Mouse (Mus musculus) activated CD4-positive, CD25-positive, alpha-beta regulatory T cell, adult 4 months (primary cell): Measurements from ENCODE around the gene Mup14. TPM values are rescaled to one million over a fixed set of nuclear protein-coding genes. Genes with fewer than 3 reads are reported as not detected.
"Not testable (repeated sequence)": the region's sequence is repeated elsewhere in the genome, so short reads cannot be mapped to it uniquely, and the experiment has no call there.

Source experiments
- ATAC-seq: one replicate; pipeline ENCODE4 v1.8.0; 2017
- polyA plus RNA-seq, 2 experiments: library from polyadenylated mRNA; unstranded; fragments of 100-300 nt; shearing (Covaris generic); gene quantifications; one replicate each; pipeline ENCODE4 v1.2.1; 2017

The Mup14 gene
- not detected for polyA plus RNA-seq

DNA sequence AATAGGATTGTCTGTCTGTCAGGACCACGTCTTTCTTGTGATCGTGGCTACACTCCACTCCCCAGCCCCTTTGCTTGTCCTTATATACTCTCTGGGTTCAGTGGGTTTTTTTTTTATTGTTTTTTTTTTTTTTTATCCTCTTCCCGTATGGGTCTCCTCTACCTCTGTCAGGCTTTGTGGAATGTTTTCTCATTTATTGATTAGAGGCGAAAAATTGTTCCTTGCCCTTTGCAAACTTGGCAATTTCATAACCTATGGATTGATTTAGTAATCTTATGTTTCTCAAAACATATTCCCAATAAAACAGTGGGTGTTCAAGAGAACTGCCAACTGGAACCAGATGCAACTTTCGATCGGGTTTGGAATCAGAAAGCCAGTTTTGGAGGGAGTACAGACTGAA, at the start of gene Mup14:
Gene Mup14, minus strand, starts transcription at position 101 of the 400 bp plus-strand sequence.
- not testable (repeated sequence) for ATAC-seq

DNA sequence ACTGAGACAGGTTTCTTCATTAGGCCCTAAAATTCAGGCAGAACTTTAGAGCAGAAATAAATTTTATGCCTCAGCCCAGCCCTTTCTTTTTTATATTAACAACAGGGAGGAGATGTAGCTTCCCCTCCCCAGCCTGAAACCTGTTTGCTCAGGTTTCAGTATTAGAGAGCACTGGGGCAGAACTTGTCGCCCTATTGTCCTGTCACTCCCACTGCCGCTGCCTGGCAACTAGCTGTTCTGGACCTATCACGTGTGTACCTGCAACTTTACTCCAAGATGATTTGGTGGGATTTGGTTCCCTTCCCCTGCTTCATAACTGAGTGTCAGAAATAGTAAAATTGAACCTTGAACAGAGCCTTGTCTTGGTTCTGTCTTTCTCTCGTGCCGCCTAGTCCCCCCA, 34.3 kb upstream of the Mup14 start:
- ATAC-seq = not testable (repeated sequence)

Other genes with a start within 250 kb of the Mup14 start
- gene Mup13, start 75.7 kb downstream of the Mup14 start, polyA plus RNA-seq = not detected
- not detected for gene Mup15, start 135.7 kb upstream of the Mup14 start, polyA plus RNA-seq
- gene Mup16, start 215.5 kb upstream of the Mup14 start, polyA plus RNA-seq = not detected